Mouse (Mus musculus) cerebral cortex, adult 2 months (tissue): ENCODE measurements around the gene Dynlt1b.

Experiments
- WGBS: fragments of 180-500 bp; shearing (Covaris S2); methylation state at CpG from one replicate; pipeline ENCODE4 v1.1.7; 2018; 5-methylcytosine and 5-hydroxymethylcytosine counted together

Gene Dynlt1b

DNA sequence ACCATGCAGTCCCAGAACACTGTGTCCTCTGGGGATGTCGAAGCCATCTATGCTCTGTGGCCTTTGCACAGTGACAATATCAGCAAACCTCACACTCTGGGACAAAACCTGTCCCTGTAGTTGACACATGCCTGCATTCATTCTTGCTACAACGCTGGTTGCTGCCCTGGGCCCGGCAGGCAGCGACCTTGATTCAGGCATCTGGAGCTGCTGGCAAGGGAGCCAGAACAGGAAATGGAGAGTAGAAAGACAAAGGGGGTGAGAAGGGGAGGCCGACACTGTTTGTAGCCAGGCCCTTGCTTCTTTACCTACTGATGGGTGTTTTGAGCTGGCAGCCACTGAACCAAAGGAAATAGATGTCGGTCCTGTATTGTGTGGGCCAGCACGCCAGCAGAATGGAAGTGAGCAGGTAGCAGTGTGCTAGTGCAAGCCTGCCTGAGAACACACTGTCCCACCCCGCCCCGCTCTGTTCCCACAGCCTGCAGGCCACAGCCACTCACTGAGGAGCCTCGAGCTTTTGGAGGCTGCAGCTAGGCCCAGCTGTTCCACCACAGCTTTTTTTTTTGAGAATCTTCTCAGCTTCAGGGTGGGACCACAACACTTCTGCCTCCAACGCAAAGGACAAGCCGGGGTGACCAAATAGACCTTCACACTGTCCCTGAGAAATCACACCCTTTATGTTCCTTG, 5.5 kb upstream of the Dynlt1b start:
- WGBS = 65% methylated on average over 12 of the region's 12 CpGs

DNA sequence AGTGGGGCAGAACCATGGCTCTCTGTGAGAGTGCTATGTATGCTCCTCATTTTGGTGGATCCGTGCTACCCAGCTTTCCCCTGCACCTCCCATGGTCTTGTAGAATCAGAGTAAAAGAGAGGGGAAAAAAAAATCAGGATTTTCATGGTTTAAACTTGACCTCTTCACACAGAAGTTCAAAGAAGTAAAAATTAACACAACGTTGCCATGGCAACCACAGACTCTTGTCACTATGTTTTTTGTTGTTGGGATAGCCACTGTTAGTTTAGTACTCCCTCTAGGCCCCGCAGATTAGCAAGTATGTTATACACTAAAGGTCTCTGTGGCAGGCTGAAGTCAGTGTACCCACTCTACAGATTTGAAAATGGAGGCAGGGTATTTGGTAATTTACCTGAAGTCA, 4.6 kb upstream of the Dynlt1b start:
- WGBS = 86% methylated on average over 3 of the region's 3 CpGs

DNA sequence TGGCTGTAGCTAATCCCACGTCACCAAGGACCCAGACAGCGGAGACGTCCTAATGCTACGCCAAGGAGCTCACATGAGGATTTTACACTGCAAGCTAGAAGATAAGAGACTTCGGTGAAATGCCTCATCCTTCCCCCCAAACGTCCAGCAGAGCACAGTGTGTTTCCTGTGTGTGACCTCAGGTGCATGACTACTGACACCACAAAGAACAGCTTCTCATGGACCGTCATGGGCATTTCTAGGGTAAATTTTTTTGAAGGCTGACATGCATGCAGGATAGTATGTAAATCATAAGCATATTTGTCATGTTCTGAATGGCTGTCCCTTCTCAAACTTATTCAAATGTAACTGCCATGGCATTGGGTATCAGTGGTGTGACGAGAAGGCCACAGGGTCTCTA, 3.0 kb upstream of the Dynlt1b start:
- 86% methylated on average over 6 of the region's 8 CpGs for WGBS

DNA sequence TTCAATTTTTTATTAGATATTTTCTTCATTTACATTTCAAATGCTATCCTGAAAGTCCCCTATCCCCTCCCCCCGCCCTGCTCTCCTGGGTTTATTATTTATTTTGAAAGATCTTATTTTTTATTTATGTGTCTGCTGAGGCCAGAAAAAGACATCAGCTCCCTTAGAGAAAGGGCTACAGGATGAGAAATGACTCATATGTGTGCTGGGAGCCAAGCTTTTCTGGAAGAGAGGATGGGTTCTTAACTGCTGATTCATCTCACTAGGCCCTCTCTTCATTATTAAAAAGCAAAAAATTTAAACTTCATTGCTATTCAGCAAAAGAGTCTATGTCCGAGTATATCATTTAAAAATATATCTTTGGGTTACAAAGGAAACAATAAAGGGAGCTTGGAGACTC, 986 bp upstream of the Dynlt1b start:
- WGBS = 51% methylated on average over 2 of the region's 2 CpGs

DNA sequence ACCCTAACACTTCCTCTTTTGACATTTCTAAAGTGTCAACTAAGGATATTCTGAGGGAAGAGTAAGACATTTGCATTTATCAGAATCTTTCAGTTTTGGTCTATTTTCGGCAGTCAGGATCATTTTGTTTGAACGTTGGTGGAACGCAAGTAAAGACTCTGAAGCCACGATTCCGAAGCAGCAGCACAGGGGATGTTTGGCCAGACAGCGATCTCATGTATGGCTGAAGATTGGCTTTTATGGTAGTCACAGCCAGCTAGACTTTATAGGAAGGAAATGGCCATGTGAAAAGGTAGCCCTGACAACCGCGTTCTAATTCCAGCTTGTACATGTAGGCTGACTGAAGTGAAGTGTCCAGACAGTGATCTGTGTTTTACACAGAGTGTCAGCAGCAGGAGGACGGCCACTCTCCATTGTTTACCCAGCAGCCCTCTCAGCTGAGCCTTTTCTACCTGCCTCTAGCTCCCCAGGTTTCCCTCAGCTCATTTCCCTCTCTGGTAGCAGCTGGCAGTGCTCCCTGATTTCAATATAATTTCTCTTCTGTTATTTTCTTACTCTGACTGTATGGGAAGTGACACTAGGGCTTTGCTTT, 594 bp downstream of the Dynlt1b start:
- under 1% methylated on average over 9 of the region's 9 CpGs for WGBS

DNA sequence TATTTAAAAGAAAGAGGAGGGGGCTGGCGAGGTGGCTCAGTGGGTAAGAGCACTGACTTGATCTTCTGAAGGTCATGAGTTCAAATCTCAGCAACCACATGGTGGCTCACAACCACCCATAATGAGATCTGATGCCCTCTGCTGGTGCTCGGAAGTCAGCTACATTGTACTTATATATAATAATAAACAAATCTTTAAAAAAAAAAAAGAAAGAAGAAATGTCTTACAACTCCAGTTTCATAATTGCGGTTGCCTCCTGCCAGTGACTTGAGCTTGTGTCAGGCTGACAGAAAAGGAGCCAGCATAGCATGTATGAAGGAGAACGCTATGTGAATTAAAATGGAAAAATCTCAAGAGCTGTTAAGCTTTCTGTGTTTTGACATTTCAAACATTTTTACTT, 2.5 kb downstream of the Dynlt1b start:
- 58% methylated on average over 3 of the region's 4 CpGs for WGBS

DNA sequence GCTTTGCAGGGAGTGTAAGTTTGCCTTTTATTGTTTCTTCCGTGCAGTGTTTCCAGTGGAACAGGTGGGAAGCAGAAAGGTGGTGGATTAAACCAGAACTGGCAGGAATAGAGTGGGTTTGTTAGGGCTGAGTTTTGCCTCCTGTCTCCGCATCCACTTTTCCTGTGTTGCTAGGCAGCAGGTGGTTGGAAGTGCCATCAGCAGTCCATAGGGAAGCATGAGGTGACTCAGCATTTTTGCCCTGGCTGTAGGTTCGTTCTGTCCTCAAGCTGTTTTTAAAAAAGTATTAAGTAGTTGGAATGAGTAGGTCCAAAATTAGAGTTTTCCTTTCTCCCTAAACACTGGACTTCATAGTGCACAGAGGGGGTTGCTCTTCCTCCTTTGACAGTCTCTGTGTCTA, 3.8 kb downstream of the Dynlt1b start:
- WGBS = 40% methylated on average over 3 of the region's 3 CpGs

DNA sequence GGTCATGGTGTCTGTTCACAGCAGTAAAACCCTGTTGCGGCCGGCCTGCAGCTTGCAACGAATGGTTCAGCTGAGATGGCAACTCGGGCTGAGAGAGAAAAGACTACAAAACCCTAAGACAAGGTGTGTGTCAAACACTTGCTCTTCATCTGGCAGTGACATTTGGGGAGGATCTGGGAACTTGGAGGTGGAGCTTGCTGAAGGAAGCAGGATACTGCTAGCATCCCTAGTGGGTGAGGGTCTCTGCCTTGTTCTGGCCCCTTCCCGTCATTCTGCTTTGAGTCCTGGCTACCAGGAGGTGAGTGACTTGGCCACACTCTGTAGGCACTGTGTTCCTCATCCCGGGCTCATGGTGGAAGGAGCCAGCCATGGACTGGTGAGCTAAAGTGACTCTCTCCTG, 8.2 kb downstream of the Dynlt1b start:
- 78% methylated on average over 6 of the region's 6 CpGs for WGBS

DNA sequence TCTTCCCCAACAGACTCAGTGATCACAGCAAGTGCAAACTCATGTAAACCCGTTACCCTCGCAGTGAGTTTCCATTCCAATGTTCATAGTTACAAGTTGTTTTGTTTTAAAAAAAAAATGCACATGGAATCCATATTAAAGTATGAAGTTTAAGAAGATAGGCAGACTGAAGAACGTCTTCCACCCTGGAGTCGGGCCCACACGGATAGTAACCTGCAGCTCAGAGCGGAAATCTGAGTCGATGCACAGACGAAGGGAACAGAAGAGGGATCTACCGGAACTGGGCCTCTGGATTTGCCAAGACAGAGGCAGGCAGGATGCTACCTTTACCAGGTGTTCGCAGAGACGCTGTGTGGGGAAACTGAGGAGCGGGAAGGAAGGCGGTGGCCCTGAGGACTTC, 10.0 kb downstream of the Dynlt1b start:
- 91% methylated on average over 11 of the region's 13 CpGs for WGBS

DNA sequence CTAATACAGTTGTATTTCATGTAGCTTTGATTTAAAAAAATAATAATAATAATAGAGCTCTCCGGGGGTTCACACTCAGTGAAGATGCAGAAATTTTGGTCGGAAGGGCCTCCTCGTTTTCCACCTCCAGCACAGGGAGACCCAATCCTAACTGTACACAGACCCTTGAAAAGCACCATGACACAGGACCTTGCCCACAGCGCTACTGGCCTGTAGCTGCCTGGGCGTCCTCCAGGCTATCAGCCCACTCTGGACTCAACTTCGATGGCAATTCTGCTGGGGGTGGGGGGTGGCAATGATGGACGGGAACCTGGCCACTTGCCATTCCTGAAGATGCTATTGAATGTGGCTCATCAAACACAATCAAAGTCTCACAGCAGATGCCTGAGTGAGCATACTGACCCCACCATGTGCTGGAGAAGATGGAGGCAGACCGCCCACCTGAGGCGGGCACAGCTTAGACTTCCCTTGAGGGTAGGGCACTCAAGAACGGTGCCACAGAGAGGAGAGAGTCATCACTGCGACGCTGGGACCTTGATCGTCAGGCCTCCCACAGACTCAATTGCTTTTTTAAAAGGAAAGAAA, 10.7 kb downstream of the Dynlt1b start:
- 79% methylated on average over 13 of the region's 13 CpGs for WGBS

DNA sequence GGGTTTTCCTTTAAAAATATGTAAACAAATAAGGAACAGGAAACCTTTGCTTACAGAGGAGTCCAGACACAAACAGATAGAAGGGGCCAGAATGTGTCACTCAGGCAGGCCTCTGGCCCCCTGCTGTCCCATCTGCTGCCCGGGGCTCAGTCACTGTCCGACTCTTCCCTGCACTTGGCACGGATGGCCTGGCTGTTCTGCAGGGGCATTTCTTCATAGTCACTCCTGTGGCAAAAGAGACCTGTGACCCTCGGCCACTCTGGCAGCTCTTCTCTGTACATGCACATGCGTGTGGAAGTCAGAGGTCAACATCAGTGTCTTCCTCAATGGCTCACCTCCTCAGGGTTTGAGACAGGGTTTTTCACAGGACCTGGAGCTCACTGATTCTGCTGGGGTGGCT, 11.3 kb downstream of the Dynlt1b start:
- WGBS = 87% methylated on average over 5 of the region's 5 CpGs

DNA sequence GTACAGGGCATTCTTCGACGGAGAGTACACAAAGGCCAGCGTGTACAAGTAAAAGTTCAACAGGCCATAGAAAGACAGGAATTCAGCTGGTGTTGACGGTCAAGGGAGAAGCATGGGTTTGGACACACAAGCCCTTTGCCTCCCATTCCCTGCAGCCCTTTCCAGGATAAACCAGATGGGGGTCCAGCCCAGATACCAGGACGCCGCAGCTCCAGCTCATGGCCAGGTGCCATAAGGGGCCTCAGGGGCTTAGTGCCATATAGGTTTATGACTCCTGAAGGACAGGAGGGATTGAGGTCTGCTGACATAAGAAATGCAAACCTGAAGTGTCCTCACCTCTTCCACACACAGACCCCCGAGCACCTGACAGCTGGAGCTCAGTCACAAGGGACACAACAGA, 12.6 kb downstream of the Dynlt1b start:
- 95% methylated on average over 7 of the region's 7 CpGs for WGBS

DNA sequence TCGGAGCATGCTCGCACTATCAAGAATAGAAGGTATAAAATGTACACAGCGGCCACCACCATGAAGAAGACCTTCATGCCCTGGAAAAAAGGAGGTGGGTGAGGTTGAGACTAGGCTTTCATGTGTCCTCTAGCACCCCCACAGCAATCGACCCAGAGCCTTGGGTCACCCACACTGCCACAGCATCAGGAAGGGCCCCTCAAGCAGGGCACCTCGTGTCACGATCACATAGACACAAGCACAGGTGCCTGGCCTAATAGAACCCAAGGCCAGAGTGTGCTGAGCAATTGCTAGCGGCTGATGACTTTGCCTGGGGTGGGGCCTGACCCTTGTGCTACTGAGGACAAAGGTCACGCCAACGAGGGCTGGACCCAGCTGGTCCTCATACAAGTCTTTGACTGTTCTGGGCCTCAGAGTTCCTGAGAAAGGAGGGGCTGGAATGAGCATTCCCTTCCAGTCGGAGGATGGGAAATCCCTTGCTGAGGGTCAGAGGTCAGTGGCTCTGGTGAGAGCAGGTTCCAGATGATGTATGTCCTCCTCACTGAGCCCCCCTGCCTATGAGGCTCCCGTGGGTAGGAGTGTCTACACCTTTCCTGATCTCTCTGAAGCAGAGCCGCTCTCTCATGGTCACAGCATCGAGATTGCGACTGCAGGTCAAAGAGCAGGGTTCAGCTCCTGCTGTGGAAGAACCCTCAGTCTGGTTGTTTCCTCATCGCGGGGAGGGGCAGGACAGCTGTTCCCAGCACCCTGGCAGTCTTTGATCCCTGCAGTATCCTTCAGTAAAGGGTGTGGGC, 16.1 kb downstream of the Dynlt1b start:
- 80% methylated on average over 12 of the region's 16 CpGs for WGBS

DNA sequence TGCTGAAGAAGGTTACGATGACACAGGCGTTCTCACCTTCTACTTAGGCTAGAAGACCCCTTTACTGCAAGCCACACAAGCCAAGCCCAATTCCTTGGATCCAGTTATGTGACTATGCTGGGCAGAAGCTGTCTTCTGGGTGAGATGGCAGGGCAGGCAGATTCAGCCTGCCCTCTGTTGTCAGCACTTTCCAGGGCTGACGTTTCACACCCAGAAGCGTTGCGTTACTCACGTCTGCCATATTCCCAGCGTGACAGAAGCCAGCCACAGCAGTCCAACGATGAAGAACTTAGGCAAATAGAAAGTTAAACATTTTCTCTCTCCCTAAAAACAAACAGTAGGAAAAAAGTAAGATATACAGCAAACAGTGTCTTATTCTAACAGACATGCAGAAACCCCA, 18.4 kb downstream of the Dynlt1b start:
- WGBS = 77% methylated on average over 8 of the region's 8 CpGs

DNA sequence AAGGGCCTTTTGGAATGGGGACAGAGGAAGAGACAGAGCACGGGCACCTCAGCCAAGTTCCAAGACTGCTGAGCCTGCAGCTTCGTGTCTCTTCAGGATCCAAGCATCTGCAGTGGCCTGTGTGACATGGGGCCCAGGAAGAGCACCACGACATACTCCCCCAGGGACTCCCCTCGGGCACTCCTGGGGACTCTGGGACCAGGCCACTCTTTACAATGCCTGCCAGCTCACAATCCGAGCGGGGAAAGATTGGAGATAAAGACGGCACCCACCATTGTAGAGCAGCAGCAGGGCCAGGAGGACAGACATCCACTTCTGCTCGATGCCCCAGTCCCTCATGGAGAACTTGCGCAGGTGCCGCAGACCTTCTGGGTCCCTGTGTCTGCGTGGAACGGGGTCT, 19.3 kb downstream of the Dynlt1b start:
- WGBS = 78% methylated on average over 12 of the region's 12 CpGs

DNA sequence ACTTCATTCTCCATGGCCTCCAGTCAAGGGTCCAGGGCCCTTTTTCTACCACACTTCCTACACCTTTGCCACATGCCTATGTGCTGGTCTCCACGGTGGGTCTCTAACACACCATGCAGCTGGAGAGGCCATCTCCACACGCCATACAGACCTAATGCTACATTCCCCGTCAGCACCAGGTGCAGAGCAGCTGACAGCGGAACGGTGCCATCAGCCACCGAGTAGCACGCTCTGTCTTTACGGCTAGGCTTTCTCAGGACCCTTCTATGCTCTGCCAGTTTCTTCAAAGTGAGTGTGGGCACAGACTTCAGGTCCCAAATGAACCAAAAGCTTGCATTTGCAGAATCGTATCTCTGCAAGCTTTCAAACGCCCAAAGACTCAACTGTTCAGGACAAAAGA, 21.3 kb downstream of the Dynlt1b start:
- 87% methylated on average over 2 of the region's 10 CpGs for WGBS

DNA sequence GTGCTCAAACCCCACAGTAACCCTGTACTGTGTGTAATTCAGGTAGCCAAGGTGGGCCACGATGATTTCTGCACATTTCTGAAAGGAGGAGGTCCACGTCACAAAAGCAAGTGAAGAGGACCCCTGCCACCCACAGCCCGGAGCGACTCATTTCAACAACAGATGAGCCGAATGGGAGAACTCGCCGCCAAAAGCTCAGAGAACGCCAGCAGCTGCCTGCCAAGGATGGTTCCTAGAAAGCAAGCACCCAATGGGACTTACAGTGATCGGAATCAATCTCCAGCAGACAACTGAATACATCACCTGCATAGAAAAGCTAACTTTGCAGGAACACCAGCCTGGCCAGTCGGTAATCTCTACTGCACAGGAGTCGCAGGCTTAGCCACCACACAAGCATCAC, 22.8 kb downstream of the Dynlt1b start:
- 58% methylated on average over 9 of the region's 11 CpGs for WGBS

DNA sequence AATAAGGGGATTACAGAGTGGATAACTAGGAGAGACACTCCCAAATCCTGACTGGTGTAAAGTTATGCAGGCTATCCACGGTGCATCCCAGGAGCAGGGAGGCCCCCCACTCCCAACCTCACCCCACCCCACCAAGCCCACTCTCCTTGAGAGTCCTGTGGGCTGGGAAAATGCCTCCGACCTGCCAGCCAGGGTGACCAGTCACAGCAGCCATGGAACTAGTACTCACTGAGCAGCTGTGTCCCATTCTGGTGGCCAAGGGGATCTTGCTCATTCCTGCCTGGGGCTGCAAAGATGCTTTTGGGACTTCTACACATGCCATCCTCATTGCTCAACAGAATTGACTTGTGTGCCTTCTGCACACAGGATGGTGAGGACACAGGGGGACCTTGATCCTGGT, 24.8 kb downstream of the Dynlt1b start:
- WGBS = 90% methylated on average over 2 of the region's 2 CpGs

DNA sequence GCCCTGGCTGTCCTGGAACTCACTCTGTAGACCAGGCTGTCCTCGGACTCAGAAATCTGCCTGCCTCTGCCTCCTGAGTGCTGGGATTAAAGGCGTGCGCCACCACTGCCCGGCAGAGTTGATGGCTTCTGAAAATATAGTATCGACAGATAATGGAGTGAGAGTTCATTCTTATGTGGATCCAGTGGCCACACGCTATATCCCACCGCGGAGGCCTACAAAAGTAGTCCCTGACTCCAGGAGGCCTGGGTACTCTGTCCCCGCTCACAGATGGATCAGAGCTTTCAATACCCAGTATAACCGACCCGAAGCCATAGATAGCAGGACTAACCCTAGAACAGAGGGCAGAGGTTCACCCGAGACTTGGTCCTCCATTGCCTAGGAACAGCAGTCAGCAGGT, 26.0 kb downstream of the Dynlt1b start:
- 97% methylated on average over 12 of the region's 12 CpGs for WGBS

DNA sequence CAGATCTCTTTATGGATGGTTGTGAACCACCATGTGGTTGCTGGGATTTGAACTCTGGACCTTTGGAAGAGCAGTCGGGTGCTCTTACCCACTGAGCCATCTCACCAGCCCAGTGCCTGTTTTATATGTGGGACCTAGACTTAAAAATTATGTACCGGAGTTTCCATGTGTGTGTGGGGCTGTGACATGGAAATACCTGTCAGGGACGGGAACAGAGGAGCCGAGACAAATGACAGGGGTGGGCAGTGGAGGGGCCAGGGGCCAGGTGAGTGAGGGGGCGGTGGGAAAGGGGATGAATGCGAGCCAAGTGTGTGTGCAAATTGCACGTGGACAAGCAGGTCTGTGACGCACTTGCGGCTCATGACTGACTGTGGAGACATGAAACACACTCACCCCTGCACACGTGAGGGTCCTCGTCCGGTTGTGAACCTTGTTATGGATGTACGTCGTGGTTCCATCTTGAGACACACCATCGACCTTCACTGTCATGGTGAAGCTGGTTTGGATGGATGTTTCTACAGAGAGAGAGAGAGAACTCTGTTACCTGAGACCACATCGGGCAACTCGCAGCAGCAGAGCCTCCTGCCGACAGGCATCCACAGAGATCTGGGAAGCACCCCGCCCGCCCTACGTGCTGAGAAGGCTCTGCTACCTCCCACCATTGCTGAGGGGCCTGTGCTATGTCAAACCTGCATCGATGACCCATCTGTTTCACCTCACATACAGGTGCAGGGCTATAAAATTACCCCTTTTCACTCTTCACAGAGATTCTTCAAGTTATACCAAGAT, 26.9 kb downstream of the Dynlt1b start:
- 93% methylated on average over 17 of the region's 22 CpGs for WGBS

DNA sequence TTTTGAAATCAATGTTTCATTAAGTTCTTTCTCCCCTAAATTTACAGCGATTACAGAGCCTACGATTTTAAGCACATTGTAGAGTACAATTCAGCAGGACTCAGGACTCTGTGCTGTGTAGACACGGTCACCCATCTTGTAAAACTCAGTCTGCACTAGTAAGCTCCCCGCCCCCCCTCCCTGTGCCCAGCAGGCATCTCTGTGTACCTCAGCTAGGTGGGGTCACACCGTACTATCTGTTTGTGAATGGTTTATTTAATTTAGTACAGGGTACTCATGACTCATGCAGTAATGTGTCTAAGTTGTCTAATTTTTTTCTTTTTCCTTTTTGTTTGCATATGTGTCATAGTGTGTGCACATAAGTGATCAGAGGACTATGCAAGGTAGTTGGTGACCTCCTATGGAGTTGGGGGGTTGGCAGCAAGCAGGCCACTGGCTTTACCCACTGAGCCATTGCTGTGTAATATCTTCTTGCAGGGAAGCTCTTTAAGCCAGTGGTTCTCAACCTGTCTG, 31.2 kb downstream of the Dynlt1b start:
- 92% methylated on average over 5 of the region's 5 CpGs for WGBS

DNA sequence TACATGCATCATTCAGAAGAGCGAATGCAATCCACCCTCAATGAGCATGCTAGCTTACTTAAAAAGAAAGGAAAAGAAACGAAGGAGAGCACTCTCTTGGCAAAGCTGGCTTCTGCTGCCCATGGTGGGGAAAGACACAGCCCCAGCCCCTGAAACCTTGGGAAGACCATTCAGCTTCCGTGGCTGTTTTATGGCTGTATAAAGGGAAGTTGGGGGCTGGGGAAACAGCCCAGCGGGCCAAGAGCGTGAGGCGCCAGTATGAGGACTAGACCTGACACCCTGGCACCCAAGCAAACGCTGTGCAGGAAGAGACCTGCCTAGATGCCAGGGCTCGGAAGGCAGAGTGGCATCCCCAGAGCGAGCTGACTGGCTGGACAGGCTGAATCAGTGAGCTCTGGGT, 35.8 kb downstream of the Dynlt1b start:
- 76% methylated on average over 9 of the region's 9 CpGs for WGBS
